Mouse (Mus musculus) neural tube, embryonic 11.5 days (tissue): ENCODE measurements at regions not wholly inside any gene's neighbourhood (a gene's known extent, or its start where the extent isn't known, plus 50 kb on each side); places are given as distances from the start of the nearest gene placed in this dataset.

Experiments used
- ATAC-seq: fragments of 200-750 bp; cut with Nextera tagmentation; 2 replicates; pipeline ENCODE4 v1.8.0; 2017; ENCODE audit warnings: moderate number of reproducible peaks, mild to moderate bottlenecking, moderate TSS enrichment, moderate library complexity; ENCODE audit not compliant: insufficient read depth, low FRiP score, low TSS enrichment
- DNase-seq: peaks from one replicate; pipeline ENCODE4 v3.0.0-alpha.2; 2015; ENCODE audit warnings: low spot score
- H3K27ac ChIP-seq: fragments of 300-500 bp; sonication (generic); 2 replicates; pipeline ENCODE4 v1.5.1; 2014; ENCODE audit warnings: low read depth, mild to moderate bottlenecking, low read length
- H3K27me3 ChIP-seq: fragments of 300-500 bp; sonication (generic); 2 replicates; pipeline ENCODE4 v1.6.1; 2014; ENCODE audit warnings: mild to moderate bottlenecking, low read length, mixed read lengths; ENCODE audit not compliant: control insufficient read depth, insufficient read depth
- H3K36me3 ChIP-seq: fragments of 300-500 bp; sonication (generic); 2 replicates; pipeline ENCODE4 v1.6.1; 2014; ENCODE audit warnings: mild to moderate bottlenecking, low read length, moderate library complexity, mixed read lengths; ENCODE audit not compliant: control insufficient read depth, insufficient read depth
- H3K4me1 ChIP-seq: fragments of 300-500 bp; sonication (generic); 2 replicates; pipeline ENCODE4 v1.6.1; 2014; ENCODE audit warnings: low read length, mixed read lengths; ENCODE audit not compliant: control insufficient read depth, insufficient read depth
- H3K4me2 ChIP-seq: fragments of 300-500 bp; sonication (generic); 2 replicates; pipeline ENCODE4 v1.6.1; 2014; ENCODE audit warnings: low read depth, mild to moderate bottlenecking, moderate library complexity
- H3K4me3 ChIP-seq: fragments of 300-500 bp; sonication (generic); 2 replicates; pipeline ENCODE4 v1.5.1; 2014; ENCODE audit warnings: low read depth, low read length
- H3K9ac ChIP-seq: fragments of 300-500 bp; sonication (generic); 2 replicates; pipeline ENCODE4 v1.6.1; 2014; ENCODE audit warnings: mild to moderate bottlenecking, low read length
- H3K9me3 ChIP-seq: fragments of 300-500 bp; sonication (generic); 2 replicates; pipeline ENCODE4 v1.6.1; 2016; ENCODE audit warnings: low read length; ENCODE audit not compliant: control insufficient read depth
- whole genome bisulfite sequencing: fragments of 180-500 bp; shearing (Covaris S2); extraction: QIAGEN DNeasy Blood & Tissue Kit; methylation state at CpG from one replicate; pipeline ENCODE4 v1.1.7; 2014; 5-methylcytosine and 5-hydroxymethylcytosine counted together

GRCm38 (mm10) chr13:110913687-110914086 lies 341.1 kb upstream of the Actbl2 start:
- Histone ChIP-seq H3K9me3 (no peaks in the 10 kb centered on the region), H3K36me3 (no peaks in the 10 kb centered on the region), H3K4me1 (no peaks in the 10 kb centered on the region), H3K4me3 (no peak overlapping the region), H3K27me3 (no peaks in the 10 kb centered on the region), H3K4me2 (no peak overlapping the region), H3K9ac (no peak overlapping the region), H3K27ac (no peak overlapping the region)
- ATAC-seq (no peak), DNase-seq (no peak)
- 86% methylated on average over 5 of the region's 5 CpGs for WGBS

- DNase-seq (no peak), ATAC-seq (no peak)
- Histone ChIP-seq H3K9ac (no peak overlapping the region), H3K36me3 (no peaks in the 10 kb centered on the region), H3K27me3 (no peaks in the 10 kb centered on the region), H3K9me3 (no peaks in the 10 kb centered on the region), H3K27ac (no peak overlapping the region), H3K4me1 (no peaks in the 10 kb centered on the region), H3K4me3 (no peak overlapping the region), H3K4me2 (no peak overlapping the region)
- WGBS = 77% methylated on average over 1 of the region's 1 CpGs
These were observed 339.7 kb upstream of the Actbl2 start for GRCm38 (mm10) chr13:110915161-110915560.

- Histone ChIP-seq H3K36me3 (no peaks in the 10 kb centered on the region), H3K27ac (no peak overlapping the region), H3K4me2 (no peak overlapping the region), H3K27me3 (no peaks in the 10 kb centered on the region), H3K9ac (no peak overlapping the region), H3K9me3 (no peaks in the 10 kb centered on the region), H3K4me3 (no peak overlapping the region), H3K4me1 (no peaks in the 10 kb centered on the region)
- ATAC-seq (no peak), DNase-seq (no peak)
- WGBS = 92% methylated on average over 5 of the region's 5 CpGs
These were observed 330.9 kb upstream of the Actbl2 start for GRCm38 (mm10) chr13:110923936-110924335.

GRCm38 (mm10) chr13:110924897-110925296 lies 329.9 kb upstream of the Actbl2 start:
- no peak overlapping the region for H3K4me3 ChIP-seq
- no peak overlapping the region for H3K4me2 ChIP-seq
- no peak overlapping the region for H3K27ac ChIP-seq
- no peak for ATAC-seq
- no peaks in the 10 kb centered on the region for H3K4me1 ChIP-seq
- 92% methylated on average over 3 of the region's 3 CpGs for WGBS
- H3K9ac ChIP-seq = no peak overlapping the region
- no peak for DNase-seq
- H3K9me3 ChIP-seq = no peaks in the 10 kb centered on the region
- no peaks in the 10 kb centered on the region for H3K27me3 ChIP-seq
- H3K36me3 ChIP-seq = no peaks in the 10 kb centered on the region

- H3K27me3 ChIP-seq = no peaks in the 10 kb centered on the region
- no peak overlapping the region for H3K27ac ChIP-seq
- H3K4me3 ChIP-seq = no peak overlapping the region
- H3K9me3 ChIP-seq = no peaks in the 10 kb centered on the region
- DNase-seq = no peak
- no peaks in the 10 kb centered on the region for H3K36me3 ChIP-seq
- no peak overlapping the region for H3K9ac ChIP-seq
- 86% methylated on average over 3 of the region's 3 CpGs for WGBS
- H3K4me1 ChIP-seq = no peaks in the 10 kb centered on the region
- no peak for ATAC-seq
- H3K4me2 ChIP-seq = no peak overlapping the region
These were observed 326.7 kb upstream of the Actbl2 start for GRCm38 (mm10) chr13:110928143-110928542.

GRCm38 (mm10) chr13:110928894-110929293 lies 325.9 kb upstream of the Actbl2 start:
- Histone ChIP-seq H3K27ac (no peak overlapping the region), H3K9ac (no peak overlapping the region), H3K4me1 (no peaks in the 10 kb centered on the region), H3K9me3 (no peaks in the 10 kb centered on the region), H3K36me3 (no peaks in the 10 kb centered on the region), H3K27me3 (no peaks in the 10 kb centered on the region), H3K4me3 (no peak overlapping the region), H3K4me2 (no peak overlapping the region)
- no peak for ATAC-seq
- 79% methylated on average over 3 of the region's 3 CpGs for WGBS
- no peak for DNase-seq

GRCm38 (mm10) chr13:110929579-110929978 lies 325.2 kb upstream of the Actbl2 start:
- 89% methylated on average over 1 of the region's 1 CpGs for WGBS
- Histone ChIP-seq H3K4me1 (no peaks in the 10 kb centered on the region), H3K27me3 (no peaks in the 10 kb centered on the region), H3K36me3 (no peaks in the 10 kb centered on the region), H3K27ac (no peak overlapping the region), H3K9me3 (no peaks in the 10 kb centered on the region), H3K4me3 (no peak overlapping the region), H3K9ac (no peak overlapping the region), H3K4me2 (no peak overlapping the region)
- ATAC-seq (no peak), DNase-seq (no peak)

- DNase-seq = no peak
- ATAC-seq = no peak
- Histone ChIP-seq H3K27ac (no peak overlapping the region), H3K36me3 (no peaks in the 10 kb centered on the region), H3K27me3 (no peaks in the 10 kb centered on the region), H3K4me1 (no peaks in the 10 kb centered on the region), H3K4me3 (no peak overlapping the region), H3K9ac (no peak overlapping the region), H3K4me2 (no peak overlapping the region), H3K9me3 (no peaks in the 10 kb centered on the region)
- 63% methylated on average over 1 of the region's 1 CpGs for WGBS
These were observed 313.2 kb upstream of the Actbl2 start for GRCm38 (mm10) chr13:110941587-110941986.

- H3K9ac ChIP-seq = no peak overlapping the region
- no peaks in the 10 kb centered on the region for H3K4me1 ChIP-seq
- DNase-seq = no peak
- no peaks in the 10 kb centered on the region for H3K9me3 ChIP-seq
- ATAC-seq = no peak
- H3K36me3 ChIP-seq = no peaks in the 10 kb centered on the region
- no peak overlapping the region for H3K27ac ChIP-seq
- no peak overlapping the region for H3K4me3 ChIP-seq
- no peaks in the 10 kb centered on the region for H3K27me3 ChIP-seq
- WGBS = 82% methylated on average over 4 of the region's 4 CpGs
- no peak overlapping the region for H3K4me2 ChIP-seq
These were observed 311.7 kb upstream of the Actbl2 start for GRCm38 (mm10) chr13:110942986-110943644.
